Mouse (Mus musculus): ENCODE data around the gene Idh3g.
"Not testable (repeated sequence)": the region's sequence is repeated elsewhere in the genome, so short reads cannot be mapped to it uniquely, and the experiment has no call there.

Idh3g gene

DNA sequence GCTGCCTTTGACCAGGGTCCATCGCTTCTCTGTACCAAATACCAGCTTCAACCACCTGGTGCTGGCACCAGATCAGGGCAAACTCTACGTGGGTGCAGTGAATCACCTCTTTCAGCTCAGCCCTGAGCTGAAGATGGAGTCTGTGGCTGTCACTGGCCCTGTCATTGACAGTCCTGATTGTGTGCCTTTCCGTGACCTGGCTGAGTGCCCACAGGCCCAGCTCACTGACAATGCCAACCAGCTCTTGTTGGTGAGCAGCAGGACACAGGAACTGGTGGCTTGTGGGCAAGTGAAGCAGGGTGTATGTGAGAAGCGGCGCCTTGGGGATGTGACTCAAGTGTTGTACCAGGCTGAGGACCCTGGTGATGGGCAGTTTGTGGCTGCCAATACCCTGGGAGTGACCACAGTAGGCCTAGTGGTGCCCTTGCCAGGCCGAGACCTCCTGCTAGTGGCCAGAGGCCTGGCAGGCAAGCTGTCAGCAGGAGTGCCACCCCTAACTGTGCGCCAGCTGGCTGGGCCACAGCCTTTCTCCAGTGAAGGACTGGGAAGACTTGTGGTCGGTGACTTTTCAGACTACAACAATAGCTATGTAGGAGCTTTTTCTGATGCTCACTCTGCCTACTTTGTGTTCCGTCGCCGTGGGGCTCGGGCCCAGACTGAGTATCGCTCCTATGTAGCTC, 27.9 kb downstream of the Idh3g start:
- DNase-seq (ENCODE audit: extremely low spot score, low read depth, low spot score): no peak

DNA sequence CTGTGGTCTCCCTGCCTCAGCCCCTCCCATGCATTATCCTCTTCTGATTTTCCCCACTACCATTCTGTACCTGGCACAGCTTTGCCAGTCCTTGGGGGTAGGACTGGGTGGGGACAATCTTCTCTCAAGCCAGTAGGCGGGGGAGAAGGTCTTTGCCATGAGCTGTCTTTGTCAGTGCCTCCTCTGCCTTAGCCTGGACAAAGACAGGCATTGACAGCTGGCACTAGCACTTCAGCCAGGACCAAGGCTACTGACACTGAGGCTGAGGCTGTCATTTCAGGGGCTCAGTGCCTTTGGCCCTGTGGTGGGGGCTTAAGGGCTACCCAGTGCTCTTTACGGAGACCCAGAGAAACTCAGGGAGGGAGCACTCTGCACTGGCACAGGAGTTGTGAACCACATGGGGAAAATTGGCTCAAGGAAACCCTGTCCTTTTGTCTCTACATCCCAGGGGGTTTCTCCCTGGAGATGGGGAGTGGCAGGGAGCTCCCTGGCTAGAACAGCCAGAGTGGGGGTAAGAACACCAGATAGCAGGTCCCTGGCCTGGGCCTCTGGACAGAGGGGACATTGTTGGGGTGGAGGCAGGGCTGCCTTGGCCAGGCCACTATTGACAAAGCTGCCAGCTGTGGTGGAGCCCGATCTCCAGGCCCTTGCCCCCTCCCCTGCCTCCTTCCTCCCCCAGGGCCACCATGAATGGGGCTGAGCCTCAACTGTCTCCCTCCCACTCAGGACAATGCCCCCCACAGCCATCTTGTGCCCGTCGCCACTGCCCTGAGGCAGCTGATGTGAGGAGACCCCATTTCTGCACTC, 30.2 kb downstream of the Idh3g start, which contains the start of gene Plxnb3:
Plxnb3 (plus strand) TSS at position 757 of the 807 bp plus-strand sequence.
- no peak for DNase-seq (ENCODE audit: extremely low spot score, low read depth, low spot score)

DNA sequence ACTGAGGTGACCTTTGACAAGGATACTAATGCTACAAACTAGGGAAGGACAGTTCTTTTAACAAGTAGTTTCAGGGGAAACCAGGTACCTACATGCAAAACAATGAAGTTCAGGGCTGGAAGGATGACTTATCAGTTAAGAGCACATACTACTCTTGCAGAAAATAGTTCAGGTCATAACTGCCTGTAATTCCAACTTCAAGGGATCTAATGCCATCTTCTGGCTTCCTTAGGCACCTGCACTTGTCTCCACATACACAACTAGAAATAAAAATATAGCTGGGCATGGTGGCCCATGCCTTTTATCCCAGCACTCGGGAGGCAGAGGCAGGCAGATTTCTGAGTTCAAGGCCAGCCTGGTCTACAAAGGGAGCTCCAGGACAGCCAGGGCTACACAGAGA, 37.7 kb downstream of the Idh3g start:
- no peak for DNase-seq (ENCODE audit: extremely low spot score, low read depth, low spot score)

DNA sequence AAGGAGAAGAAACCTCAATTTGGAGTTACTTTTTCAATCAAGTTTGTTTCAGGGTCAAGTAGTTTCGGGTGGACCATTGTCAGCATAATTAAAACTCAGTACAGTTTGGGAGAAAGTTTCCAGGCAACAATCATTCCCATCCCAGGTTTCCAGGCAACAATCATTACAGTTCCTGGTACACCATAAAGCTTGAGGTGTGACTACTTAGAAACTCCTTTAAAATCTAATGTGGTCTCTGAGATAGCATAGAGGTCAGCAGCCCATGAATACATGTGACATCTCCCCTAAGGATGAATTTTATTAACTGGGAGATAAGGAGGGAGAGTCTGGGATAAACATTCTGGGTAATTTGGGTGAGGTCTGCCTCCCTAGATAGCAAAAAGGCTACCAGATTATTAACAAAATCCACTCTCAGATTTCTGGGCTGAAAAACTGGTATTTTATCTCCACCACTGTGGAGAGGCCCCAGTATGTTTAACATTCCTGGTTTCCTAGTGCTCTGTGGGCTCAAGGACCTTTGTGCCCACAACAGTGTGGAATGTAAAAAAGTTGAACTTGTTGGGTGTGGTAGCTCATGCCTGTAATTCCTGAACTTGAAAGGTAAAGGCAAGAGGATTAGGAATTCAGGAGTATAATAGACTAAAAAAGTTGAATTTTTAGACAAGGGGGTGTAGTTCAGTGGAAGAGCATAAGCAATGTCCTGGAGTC, 41.8 kb downstream of the Idh3g start:
- DNase-seq (ENCODE audit: extremely low spot score, low read depth, low spot score): no peak

DNA sequence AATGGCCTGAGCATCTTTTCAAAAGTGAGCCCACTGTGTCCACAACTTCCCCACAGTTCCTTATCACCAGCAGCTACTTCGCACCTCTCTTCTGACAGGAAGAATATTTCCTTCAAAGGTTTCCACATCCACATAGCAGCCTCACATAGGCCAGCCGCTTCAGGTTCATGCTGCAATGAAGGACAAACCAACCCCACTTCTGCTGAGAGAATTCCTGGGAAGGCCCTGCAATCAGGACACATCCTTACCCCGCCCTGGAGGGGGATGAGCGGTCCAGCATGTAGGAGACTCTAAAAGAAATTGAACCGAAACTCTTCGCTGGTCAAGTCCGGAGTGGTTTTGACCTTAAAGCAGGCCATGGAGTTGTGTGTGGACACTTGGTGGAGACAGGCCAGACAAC, 46.9 kb downstream of the Idh3g start:
- not testable (repeated sequence) for DNase-seq (ENCODE audit: extremely low spot score, low read depth, low spot score)

DNA sequence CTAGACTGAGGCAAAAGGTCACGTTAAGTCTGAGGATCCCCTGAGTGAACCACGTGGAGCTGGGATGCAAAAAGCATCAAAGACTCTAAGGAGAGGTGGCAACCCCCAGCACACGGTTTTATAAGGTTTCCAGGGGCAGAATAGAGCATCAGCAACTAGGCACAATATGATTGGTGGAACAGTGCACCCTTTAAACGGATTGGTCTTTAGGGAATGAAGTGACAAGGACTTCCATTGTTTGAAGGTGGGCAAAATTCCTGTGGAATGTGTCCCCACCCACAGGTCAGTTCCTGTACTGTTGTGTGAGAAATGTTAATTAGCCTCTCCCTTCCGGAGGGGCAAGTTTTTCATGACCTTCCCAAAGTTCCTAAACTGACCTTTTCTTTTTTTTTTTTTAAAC, 47.5 kb downstream of the Idh3g start:
- DNase-seq (ENCODE audit: extremely low spot score, low read depth, low spot score): no peak

DNA sequence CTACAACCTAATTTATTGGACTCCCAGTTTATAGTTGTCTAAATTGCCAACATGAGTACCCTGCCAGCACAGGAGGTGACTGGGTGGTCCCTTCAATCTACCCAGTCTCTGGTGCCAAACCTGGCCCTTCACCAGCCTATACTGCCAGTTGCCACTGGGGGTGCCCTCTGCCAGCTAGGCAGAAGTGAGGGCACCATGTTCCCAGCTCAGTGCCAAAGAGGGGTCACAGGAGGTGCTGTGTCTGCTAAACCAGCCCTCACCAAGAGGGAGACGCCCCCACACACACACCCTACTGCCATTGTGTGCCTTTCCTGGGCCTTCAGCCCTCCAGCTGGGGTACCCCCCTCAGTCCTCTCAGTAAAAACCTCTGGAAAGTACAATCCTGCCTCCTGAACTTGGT, 48.5 kb downstream of the Idh3g start:
- DNase-seq (ENCODE audit: extremely low spot score, low read depth, low spot score): no peak

DNA sequence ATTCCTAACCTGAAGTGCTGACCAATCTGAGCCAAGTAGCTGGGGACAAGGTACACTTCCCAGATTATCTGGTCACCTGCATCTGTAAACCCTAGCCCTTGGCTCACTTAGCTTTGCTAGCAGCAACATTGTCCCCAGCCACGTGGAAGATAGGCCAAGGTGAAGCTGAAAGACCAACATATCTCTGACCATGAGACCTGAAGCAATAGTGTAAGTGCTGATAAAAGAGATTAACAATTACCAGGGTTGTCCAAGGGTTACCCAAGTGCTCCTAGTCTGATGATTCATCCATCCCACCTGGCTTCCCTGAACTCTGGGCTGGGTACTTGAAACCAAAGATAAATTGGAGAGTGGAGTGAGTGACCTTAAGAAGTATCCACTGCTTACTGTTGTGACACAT, 55.8 kb downstream of the Idh3g start:
- no peak for DNase-seq (ENCODE audit: extremely low spot score, low read depth, low spot score)
